Mouse (Mus musculus) liver, embryonic 16.5 days (tissue): ENCODE measurements around the gene Rapgef1. TPM values are rescaled to one million over a fixed set of nuclear protein-coding genes. Genes with fewer than 3 reads are reported as not detected.
"Not testable (repeated sequence)": the region's sequence is repeated elsewhere in the genome, so short reads cannot be mapped to it uniquely, and the experiment has no call there.

ENCODE experiments used
- ATAC-seq: fragments of 200-750 bp; cut with Nextera tagmentation; 2 replicates; pipeline ENCODE4 v1.8.0; 2017; ENCODE audit warnings: low read depth, mild to moderate bottlenecking, moderate number of reproducible peaks, moderate library complexity
- H3K27ac ChIP-seq: fragments of 300-500 bp; sonication (generic); 2 replicates; pipeline ENCODE4 v1.5.1; 2014; ENCODE audit warnings: mild to moderate bottlenecking, low read length
- H3K27me3 ChIP-seq: fragments of 300-500 bp; sonication (generic); 2 replicates; pipeline ENCODE4 v1.6.1; 2014; ENCODE audit warnings: low read depth, low read length, mixed read lengths; ENCODE audit not compliant: control insufficient read depth, insufficient read depth
- H3K36me3 ChIP-seq: fragments of 300-500 bp; sonication (generic); 2 replicates; pipeline ENCODE4 v1.6.1; 2014; ENCODE audit warnings: mild to moderate bottlenecking; ENCODE audit not compliant: control insufficient read depth, insufficient read depth
- H3K4me1 ChIP-seq: fragments of 300-500 bp; sonication (generic); 2 replicates; pipeline ENCODE4 v1.6.1; 2014; ENCODE audit warnings: low read depth, low read length, mixed read lengths; ENCODE audit not compliant: control insufficient read depth
- H3K4me2 ChIP-seq: fragments of 300-500 bp; sonication (generic); 2 replicates; pipeline ENCODE4 v1.6.1; 2014; ENCODE audit warnings: low read depth, low read length, mixed read lengths
- H3K4me3 ChIP-seq: fragments of 300-500 bp; sonication (generic); 2 replicates; pipeline ENCODE4 v1.5.1; 2014; ENCODE audit warnings: low read depth, mild to moderate bottlenecking, low read length
- H3K9ac ChIP-seq: fragments of 300-500 bp; sonication (generic); 2 replicates; pipeline ENCODE4 v1.6.1; 2014; ENCODE audit warnings: low read depth, low read length
- H3K9me3 ChIP-seq: fragments of 300-500 bp; sonication (generic); replicated peaks from 2 replicates; pipeline ENCODE4 v1.6.1; 2016; ENCODE audit warnings: low read length; ENCODE audit not compliant: control insufficient read depth
- WGBS: fragments of 180-500 bp; shearing (Covaris S2); extraction: QIAGEN DNeasy Blood & Tissue Kit; methylation state at CpG from one replicate; pipeline ENCODE4 v1.1.7; 2014; ENCODE audit not compliant: insufficient replicate concordance; 5-methylcytosine and 5-hydroxymethylcytosine counted together
- polyA plus RNA-seq: library from polyadenylated mRNA; unstranded; fragments of >200 nt; fragmentation: Nextera tagmentation; extraction: Ambion mirVana; gene quantifications from 2 replicates; pipeline ENCODE4 v1.2.1, GENCODE M21; 2015

The Rapgef1 gene
- polyA plus RNA-seq, 1 experiment from 2014 or later: 4.7 TPM

- H3K27ac ChIP-seq: no peak overlapping the region
- no peak overlapping the region for H3K9ac ChIP-seq
- no peaks in the 10 kb centered on the region for H3K9me3 ChIP-seq
- no peaks in the 10 kb centered on the region for H3K27me3 ChIP-seq
- no peak overlapping the region for H3K4me3 ChIP-seq
- H3K36me3 ChIP-seq: no peaks in the 10 kb centered on the region
- ATAC-seq: no peak
- 48% methylated on average over 5 of the region's 5 CpGs for WGBS
- peaks cover 59% of the 10 kb centered on the region for H3K4me1 ChIP-seq
- no peak overlapping the region for H3K4me2 ChIP-seq
These were observed 8.7 kb downstream of the Rapgef1 start for GRCm38 (mm10) chr2:29628186-29628585.

- Histone ChIP-seq H3K4me2 (no peak overlapping the region), H3K9me3 (no peaks in the 10 kb centered on the region), H3K4me3 (no peak overlapping the region), H3K27me3 (no peaks in the 10 kb centered on the region), H3K9ac (no peak overlapping the region), H3K4me1 (peaks cover 59% of the 10 kb centered on the region), H3K27ac (0 out of 2 replicates have a peak overlapping the region, but pooled peaks have one; percentile 11), H3K36me3 (no peaks in the 10 kb centered on the region)
- no peak for ATAC-seq
- 68% methylated on average over 5 of the region's 5 CpGs for WGBS
These were observed 9.3 kb downstream of the Rapgef1 start for GRCm38 (mm10) chr2:29628763-29629181.

GRCm38 (mm10) chr2:29629311-29629710 lies 9.8 kb downstream of the Rapgef1 start:
- no peak overlapping the region for H3K4me3 ChIP-seq
- H3K9me3 ChIP-seq: no peaks in the 10 kb centered on the region
- peaks cover 57% of the 10 kb centered on the region for H3K4me1 ChIP-seq
- no peak overlapping the region for H3K27ac ChIP-seq
- no peak overlapping the region for H3K4me2 ChIP-seq
- H3K27me3 ChIP-seq: no peaks in the 10 kb centered on the region
- H3K9ac ChIP-seq: no peak overlapping the region; the same call in 1 of the 2 replicates
- H3K36me3 ChIP-seq: no peaks in the 10 kb centered on the region
- 65% methylated on average over 2 of the region's 2 CpGs for WGBS
- no peak for ATAC-seq

GRCm38 (mm10) chr2:29630141-29630771 lies 10.7 kb downstream of the Rapgef1 start:
- WGBS: 79% methylated on average over 10 of the region's 10 CpGs

GRCm38 (mm10) chr2:29631020-29631419 lies 11.5 kb downstream of the Rapgef1 start:
- no peak overlapping the region for H3K4me2 ChIP-seq
- H3K4me1 ChIP-seq: peaks cover 46% of the 10 kb centered on the region
- H3K4me3 ChIP-seq: no peak overlapping the region
- no peak overlapping the region for H3K9ac ChIP-seq
- no peaks in the 10 kb centered on the region for H3K9me3 ChIP-seq
- no peaks in the 10 kb centered on the region for H3K36me3 ChIP-seq
- no peak for ATAC-seq
- no peaks in the 10 kb centered on the region for H3K27me3 ChIP-seq
- H3K27ac ChIP-seq: 0 out of 2 replicates have a peak overlapping the region, but pooled peaks have one; percentile 6

More at GRCm38 (mm10) chr2:29630141-29630771, 10.7 kb downstream of the Rapgef1 start:
- Histone ChIP-seq H3K4me1 (peaks cover 47% of the 10 kb centered on the region), H3K4me3 (no peak overlapping the region), H3K27me3 (no peaks in the 10 kb centered on the region), H3K9me3 (no peaks in the 10 kb centered on the region), H3K36me3 (no peaks in the 10 kb centered on the region), H3K27ac (no peak overlapping the region), H3K4me2 (no peak overlapping the region), H3K9ac (no peak overlapping the region)
- no peak for ATAC-seq

GRCm38 (mm10) chr2:29631564-29632167 lies 12.1 kb downstream of the Rapgef1 start:
- not testable (repeated sequence) for H3K36me3 ChIP-seq, H3K4me3 ChIP-seq, H3K4me2 ChIP-seq, H3K9me3 ChIP-seq, H3K27me3 ChIP-seq, H3K9ac ChIP-seq, ATAC-seq
- 58% methylated on average over 12 of the region's 12 CpGs for WGBS
- 0 out of 2 replicates have a peak overlapping the region, but pooled peaks have one; percentile 6 for H3K27ac ChIP-seq
- H3K4me1 ChIP-seq: peaks cover 46% of the 10 kb centered on the region

GRCm38 (mm10) chr2:29632168-29632662 lies 12.7 kb downstream of the Rapgef1 start:
- no peaks in the 10 kb centered on the region for H3K9me3 ChIP-seq
- ATAC-seq: peak; percentile 37
- H3K4me1 ChIP-seq: peaks cover 46% of the 10 kb centered on the region
- no peak overlapping the region for H3K27ac ChIP-seq
- no peaks in the 10 kb centered on the region for H3K36me3 ChIP-seq
- no peak overlapping the region for H3K4me3 ChIP-seq
- no peak overlapping the region for H3K9ac ChIP-seq
- WGBS: 57% methylated on average over 3 of the region's 3 CpGs
- no peaks in the 10 kb centered on the region for H3K27me3 ChIP-seq
- H3K4me2 ChIP-seq: no peak overlapping the region

GRCm38 (mm10) chr2:29633101-29633554 lies 13.6 kb downstream of the Rapgef1 start:
- H3K4me2 ChIP-seq: no peak overlapping the region
- H3K36me3 ChIP-seq: no peaks in the 10 kb centered on the region
- peaks cover 41% of the 10 kb centered on the region for H3K4me1 ChIP-seq
- H3K9me3 ChIP-seq: no peaks in the 10 kb centered on the region
- no peaks in the 10 kb centered on the region for H3K27me3 ChIP-seq
- H3K27ac ChIP-seq: peak overlapping the region; percentile 0; the same call in 1 of the 2 replicates
- 47% methylated on average over 6 of the region's 6 CpGs for WGBS
- H3K9ac ChIP-seq: no peak overlapping the region
- peak; percentile 37 for ATAC-seq
- no peak overlapping the region for H3K4me3 ChIP-seq

- 76% methylated on average over 3 of the region's 3 CpGs for WGBS
- H3K27ac ChIP-seq: no peak overlapping the region
- peaks cover 34% of the 10 kb centered on the region for H3K4me1 ChIP-seq
These were observed 14.3 kb downstream of the Rapgef1 start for GRCm38 (mm10) chr2:29633782-29634181.

More at GRCm38 (mm10) chr2:29633782-29634181, 14.3 kb downstream of the Rapgef1 start:
- no peak overlapping the region for H3K4me2 ChIP-seq
- no peak overlapping the region for H3K9ac ChIP-seq
- no peak overlapping the region for H3K4me3 ChIP-seq
- ATAC-seq: no peak
- H3K36me3 ChIP-seq: no peaks in the 10 kb centered on the region
- H3K27me3 ChIP-seq: no peaks in the 10 kb centered on the region
- H3K9me3 ChIP-seq: no peaks in the 10 kb centered on the region
